Mouse (Mus musculus) adrenal gland (tissue): Measurements from ENCODE around the gene Spc24.

Experiments
- intact Hi-C: fragments of 180-260 bp; cut with DNase I; formaldehyde crosslinking; loops from one replicate; pipeline ENCODE4 v1.15.1; 2025
- microRNA-seq, 2 experiments: library from miRNA; unstranded; fragments of <30 nt; microRNA quantifications; one replicate each; pipeline ENCODE4; 2019

The Spc24 gene

GRCm38 (mm10) chr9:21717015-21717414, 43.1 kb downstream of the Spc24 start:
- intact Hi-C loops = no loop called here

GRCm38 (mm10) chr9:21715298-21715697, 44.8 kb downstream of the Spc24 start:
- intact Hi-C loops = no loop called here

- intact Hi-C loops = no loop called here
Observed at GRCm38 (mm10) chr9:21709340-21709739, 50.8 kb downstream of the Spc24 start.

- intact Hi-C loops = no loop called here
Observed at GRCm38 (mm10) chr9:21706586-21707265, 53.4 kb downstream of the Spc24 start.

- intact Hi-C loops = no loop called here
Observed at GRCm38 (mm10) chr9:21706085-21706484, 54.0 kb downstream of the Spc24 start.

Small RNA genes within 50 kb of the gene (microRNA-seq; reads per million reads assigned to microRNA genes)
- gene Mir7083 = 6.2 to 8.8 reads per million in 2 experiments
